Mouse (Mus musculus) cerebellum, adult (tissue): ENCODE measurements around the gene Snapc3.

Source experiments
- ATAC-seq: cut with Nextera tagmentation; 2 replicates; pipeline ENCODE4 v1.9.2; 2017; ENCODE audit warnings: mild to moderate bottlenecking, moderate library complexity, mixed read lengths; ENCODE audit not compliant: insufficient number of reproducible peaks, low FRiP score, low TSS enrichment

Snapc3 gene

GRCm38 (mm10) chr4:83414241-83414824 lies 3.2 kb upstream of the Snapc3 start:
- no peak for ATAC-seq

- no peak for ATAC-seq
Observed at GRCm38 (mm10) chr4:83417820-83418186, 279 bp downstream of the Snapc3 start.

GRCm38 (mm10) chr4:83418781-83419180 lies 1.3 kb downstream of the Snapc3 start:
- no peak for ATAC-seq

- ATAC-seq: peak; percentile 94
Observed at GRCm38 (mm10) chr4:83423641-83424040, 6.1 kb downstream of the Snapc3 start.

- no peak for ATAC-seq
Observed at GRCm38 (mm10) chr4:83425119-83425518, 7.6 kb downstream of the Snapc3 start.

- no peak for ATAC-seq
Observed at GRCm38 (mm10) chr4:83427141-83427540, 9.6 kb downstream of the Snapc3 start.

- no peak for ATAC-seq
Observed at GRCm38 (mm10) chr4:83427696-83428095, 10.2 kb downstream of the Snapc3 start.

- no peak for ATAC-seq
Observed at GRCm38 (mm10) chr4:83428845-83429244, 11.3 kb downstream of the Snapc3 start.

- no peak for ATAC-seq
Observed at GRCm38 (mm10) chr4:83431950-83432349, 14.4 kb downstream of the Snapc3 start.

- no peak for ATAC-seq
Observed at GRCm38 (mm10) chr4:83432901-83433300, 15.4 kb downstream of the Snapc3 start.

- no peak for ATAC-seq
Observed at GRCm38 (mm10) chr4:83436375-83436774, 18.9 kb downstream of the Snapc3 start.

GRCm38 (mm10) chr4:83438116-83438515 lies 20.6 kb downstream of the Snapc3 start:
- no peak for ATAC-seq

- ATAC-seq: peak; percentile 53; the same call in 1 of the 2 replicates
Observed at GRCm38 (mm10) chr4:83439045-83439444, 21.5 kb downstream of the Snapc3 start.

- ATAC-seq: no peak
Observed at GRCm38 (mm10) chr4:83441050-83441449, 23.5 kb downstream of the Snapc3 start.

GRCm38 (mm10) chr4:83450785-83451184 lies 33.3 kb downstream of the Snapc3 start:
- ATAC-seq: no peak

- ATAC-seq: no peak
Observed at GRCm38 (mm10) chr4:83460106-83460505, 42.6 kb downstream of the Snapc3 start.

- ATAC-seq: no peak
Observed at GRCm38 (mm10) chr4:83464827-83465226, 47.3 kb downstream of the Snapc3 start.

- peak; percentile 92 for ATAC-seq
Observed at GRCm38 (mm10) chr4:83467615-83468014, 50.1 kb downstream of the Snapc3 start.

GRCm38 (mm10) chr4:83468208-83468607 lies 50.7 kb downstream of the Snapc3 start:
- ATAC-seq: no peak

GRCm38 (mm10) chr4:83485250-83485649 lies 67.7 kb downstream of the Snapc3 start:
- ATAC-seq: no peak

GRCm38 (mm10) chr4:83485735-83486116 lies 68.2 kb downstream of the Snapc3 start:
- ATAC-seq: peak; percentile 75

- peak; percentile 92 for ATAC-seq
Observed at GRCm38 (mm10) chr4:83486117-83486901, 68.8 kb downstream of the Snapc3 start, which contains the start of gene Psip1. Gene Psip1, minus strand, starts transcription at chr4:83486459.
